In the genomic region with DNA sequence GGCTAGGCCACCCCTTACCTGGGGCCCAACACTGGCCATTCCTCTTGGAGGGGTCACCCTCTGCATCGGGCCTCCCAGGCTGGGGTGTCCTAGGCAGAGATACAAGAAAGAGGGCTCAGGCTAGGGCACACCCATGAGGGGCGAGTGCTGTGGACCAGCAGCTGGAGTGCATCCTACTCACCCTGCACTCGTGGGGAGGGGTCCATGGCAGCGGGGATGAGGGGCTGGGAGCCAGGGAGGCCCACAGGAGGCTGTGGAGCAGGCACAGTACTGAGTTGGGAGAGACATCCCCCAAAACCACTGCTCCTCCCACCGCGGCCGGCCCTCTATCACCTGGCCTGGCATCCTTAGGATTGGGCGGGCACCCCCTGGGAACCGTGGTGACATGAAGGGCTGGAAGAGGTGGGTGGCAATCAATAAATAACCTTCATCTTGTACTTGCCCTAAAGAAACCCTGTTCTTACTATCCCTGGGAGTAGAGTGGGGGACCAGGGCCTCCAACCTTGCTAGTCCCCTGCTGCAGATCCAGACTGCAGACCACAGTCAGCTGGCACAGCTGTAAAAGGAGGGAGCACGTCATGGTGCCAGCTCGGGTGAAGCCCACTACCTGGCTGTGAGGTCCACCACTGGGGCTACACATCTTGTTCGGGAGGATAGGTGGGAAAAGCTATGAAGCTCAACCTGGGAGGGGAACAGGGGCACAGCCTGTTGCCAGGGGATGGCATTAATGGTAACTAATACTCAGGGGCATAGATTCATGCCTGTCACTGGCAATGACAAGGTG, we compare ENCODE assay signal across 9 mouse cellular contexts. TPM values are rescaled to one million over a fixed set of nuclear protein-coding genes. Genes with fewer than 3 reads are reported as not detected.
DNase-seq lines count a peak whose midpoint lies in the region; ATAC-seq and TF ChIP-seq lines count a peak whose summit lies in the region.
"Had no signal": no experiment of that assay in that cellular context is flagged by ENCODE, and none has a peak within 500 bp of the region (broad histone marks: within the 10 kb centered on the region; RNA-seq: fewer than 3 reads in every experiment).

No protein-coding gene starts in this region.

- no peaks in the 10 kb centered on the region for H3K27me3 ChIP-seq in forebrain, embryonic 14.5 days (replicated peaks; ENCODE audit: control insufficient read depth, insufficient read depth, low read length)
- H3K27me3 ChIP-seq in forebrain, embryonic 11.5 days (ENCODE audit: control insufficient read depth, insufficient read depth, low read length), result no peaks in the 10 kb centered on the region; the same call in 1 of the 2 replicates
- no peaks in the 10 kb centered on the region for H3K27me3 ChIP-seq in lung, embryonic 14.5 days (ENCODE audit: insufficient read depth, low read length)
- H3K27me3 ChIP-seq in hindbrain, embryonic 12.5 days, result peaks cover 27% of the 10 kb centered on the region
- H3K27me3 ChIP-seq in midbrain, embryonic 12.5 days, result peaks cover 47% of the 10 kb centered on the region
- no peaks in the 10 kb centered on the region for H3K27me3 ChIP-seq in intestine, embryonic 15.5 days (replicated peaks)

- H3K9me3 ChIP-seq in forebrain, embryonic 14.5 days (replicated peaks; ENCODE audit: control insufficient read depth, low read length), result no peaks in the 10 kb centered on the region
- H3K9me3 ChIP-seq in forebrain, embryonic 11.5 days (ENCODE audit: control insufficient read depth, low read length), result no peaks in the 10 kb centered on the region; the same call in 1 of the 2 replicates
- no peaks in the 10 kb centered on the region for H3K9me3 ChIP-seq in lung, embryonic 14.5 days (ENCODE audit: low read depth, low read length)
- peaks cover 3% of the 10 kb centered on the region; the same call in 1 of the 2 replicates for H3K9me3 ChIP-seq in hindbrain, embryonic 12.5 days (replicated peaks)
- H3K9me3 ChIP-seq in midbrain, embryonic 12.5 days, result no peaks in the 10 kb centered on the region
- H3K9me3 ChIP-seq in intestine, embryonic 15.5 days, result no peaks in the 10 kb centered on the region

- DNase-seq in forebrain, embryonic 14.5 days (ENCODE audit: low spot score), result no peak
- DNase-seq in forebrain, embryonic 11.5 days (ENCODE audit: low spot score), result no peak
- DNase-seq in lung, embryonic 14.5 days, result peak; percentile 62
- no peak for DNase-seq in lung, adult 18-20 months
- DNase-seq in testis, postnatal 14 days (ENCODE audit: low spot score), result no peak

- peaks cover 18% of the 10 kb centered on the region; the same call in 1 of the 2 replicates for H3K36me3 ChIP-seq in forebrain, embryonic 14.5 days (ENCODE audit: control insufficient read depth, insufficient read depth, low read length)
- H3K36me3 ChIP-seq in forebrain, embryonic 11.5 days (ENCODE audit: control insufficient read depth, insufficient read depth, low read length), result no peaks in the 10 kb centered on the region; the same call in 1 of the 2 replicates
- peaks cover 31% of the 10 kb centered on the region for H3K36me3 ChIP-seq in lung, embryonic 14.5 days (ENCODE audit: insufficient read depth)
- peaks cover 32% of the 10 kb centered on the region for H3K36me3 ChIP-seq in hindbrain, embryonic 12.5 days
- peaks cover 26% of the 10 kb centered on the region for H3K36me3 ChIP-seq in midbrain, embryonic 12.5 days
- peaks cover 22% of the 10 kb centered on the region for H3K36me3 ChIP-seq in intestine, embryonic 15.5 days

- H3K4me3 ChIP-seq in forebrain, embryonic 14.5 days (ENCODE audit: low read depth, low read length), result no peak overlapping the region
- H3K4me3 ChIP-seq in forebrain, embryonic 11.5 days (ENCODE audit: low read depth, low read length), result no peak overlapping the region
- no peak overlapping the region for H3K4me3 ChIP-seq in lung, embryonic 14.5 days (ENCODE audit: low read depth, low read length)
- no peak overlapping the region for H3K4me3 ChIP-seq in hindbrain, embryonic 12.5 days
- no peak overlapping the region for H3K4me3 ChIP-seq in midbrain, embryonic 12.5 days
- H3K4me3 ChIP-seq in intestine, embryonic 15.5 days (replicated peaks), result no peak overlapping the region

- 78% methylated on average over 12 of the region's 12 CpGs for WGBS in forebrain, embryonic 14.5 days
- WGBS in forebrain, embryonic 11.5 days, result 86% methylated on average over 12 of the region's 12 CpGs
- 61% methylated on average over 12 of the region's 12 CpGs for WGBS in lung, embryonic 14.5 days
- WGBS in hindbrain, embryonic 12.5 days, result 86% methylated on average over 12 of the region's 12 CpGs
- WGBS in midbrain, embryonic 12.5 days, result 82% methylated on average over 12 of the region's 12 CpGs
- WGBS in intestine, embryonic 15.5 days, result 83% methylated on average over 12 of the region's 12 CpGs

- no peak for ATAC-seq in forebrain, embryonic 14.5 days
- ATAC-seq in forebrain, embryonic 11.5 days (replicated peaks; ENCODE audit: low FRiP score), result no peak
- ATAC-seq in lung, embryonic 14.5 days (ENCODE audit: insufficient read depth), result peak; percentile 14; the same call in 1 of the 2 replicates
- no peak for ATAC-seq in hindbrain, embryonic 12.5 days (ENCODE audit: low FRiP score)
- ATAC-seq in midbrain, embryonic 12.5 days (ENCODE audit: low FRiP score, low read depth), result no peak
- no peak for ATAC-seq in intestine, embryonic 15.5 days
- ATAC-seq: intestine, postnatal 0 days had no signal

- TF ChIP-seq CTCF in lung, embryonic 14.5 days (IDR thresholded peaks at IDR 0.05; ENCODE audit: low read depth), result no peak

- peak overlapping the region; percentile 85; the same call in 1 of the 2 replicates for H3K27ac ChIP-seq in forebrain, embryonic 14.5 days (ENCODE audit: low read depth, low read length)
- H3K27ac ChIP-seq in forebrain, embryonic 11.5 days (ENCODE audit: low read depth, low read length), result no peak overlapping the region; the same call in 1 of the 2 replicates
- H3K27ac ChIP-seq in lung, embryonic 14.5 days (ENCODE audit: low read depth), result peak overlapping the region; percentile 22; the same call in 1 of the 2 replicates
- peak overlapping the region; percentile 96 for H3K27ac ChIP-seq in hindbrain, embryonic 12.5 days
- H3K27ac ChIP-seq in midbrain, embryonic 12.5 days (replicated peaks), result peak overlapping the region; percentile 97
- H3K27ac ChIP-seq in intestine, embryonic 15.5 days, result no peak overlapping the region

- H3K4me2 ChIP-seq in forebrain, embryonic 14.5 days (ENCODE audit: low read length), result no peak overlapping the region
- no peak overlapping the region for H3K4me2 ChIP-seq in forebrain, embryonic 11.5 days (ENCODE audit: low read depth, low read length, severe bottlenecking)
- H3K4me2 ChIP-seq in lung, embryonic 14.5 days, result peak overlapping the region; percentile 83; the same call in 1 of the 2 replicates
- no peak overlapping the region for H3K4me2 ChIP-seq in hindbrain, embryonic 12.5 days (replicated peaks)
- no peak overlapping the region for H3K4me2 ChIP-seq in midbrain, embryonic 12.5 days (replicated peaks)
- no peak overlapping the region for H3K4me2 ChIP-seq in intestine, embryonic 15.5 days (replicated peaks)

- peaks cover 39% of the 10 kb centered on the region for H3K4me1 ChIP-seq in forebrain, embryonic 14.5 days (ENCODE audit: control insufficient read depth, insufficient read depth, low read length)
- H3K4me1 ChIP-seq in forebrain, embryonic 11.5 days (replicated peaks; ENCODE audit: control insufficient read depth, insufficient read depth, low read length), result peaks cover 41% of the 10 kb centered on the region
- H3K4me1 ChIP-seq in lung, embryonic 14.5 days (ENCODE audit: insufficient read depth), result peaks cover 31% of the 10 kb centered on the region
- H3K4me1 ChIP-seq in hindbrain, embryonic 12.5 days, result peaks cover 78% of the 10 kb centered on the region
- H3K4me1 ChIP-seq in midbrain, embryonic 12.5 days, result peaks cover 79% of the 10 kb centered on the region
- H3K4me1 ChIP-seq in intestine, embryonic 15.5 days (replicated peaks), result peaks cover 63% of the 10 kb centered on the region

- no peak overlapping the region for H3K9ac ChIP-seq in forebrain, embryonic 14.5 days (ENCODE audit: low read length)
- no peak overlapping the region for H3K9ac ChIP-seq in forebrain, embryonic 11.5 days (ENCODE audit: low read length)
- no peak overlapping the region; the same call in 1 of the 2 replicates for H3K9ac ChIP-seq in lung, embryonic 14.5 days
- 0 out of 2 replicates have a peak overlapping the region, but pooled peaks have one; percentile 14 for H3K9ac ChIP-seq in hindbrain, embryonic 12.5 days
- H3K9ac ChIP-seq in midbrain, embryonic 12.5 days (replicated peaks), result peak overlapping the region; percentile 7; the same call in 1 of the 2 replicates
- no peak overlapping the region for H3K9ac ChIP-seq in intestine, embryonic 15.5 days

RNA-seq across cellular contexts. Expression of a gene that starts 5.5 kb away (rescaled TPM):
- polyA plus RNA-seq in forebrain, embryonic 14.5 days (2014; fragmentation: Nextera tagmentation; extraction: Ambion mirVana), result 59.0 and 75.1 TPM in 2 replicates
- 98.1 and 109 TPM in 2 replicates for polyA plus RNA-seq in forebrain, embryonic 11.5 days (2014; fragmentation: Nextera tagmentation; extraction: Ambion mirVana)
- polyA plus RNA-seq in lung, embryonic 14.5 days (2014; fragmentation: Nextera tagmentation; extraction: Ambion mirVana), result 91.6 and 107 TPM in 2 replicates
- polyA plus RNA-seq in hindbrain, embryonic 12.5 days (2016; fragmentation: Nextera tagmentation; extraction: Ambion mirVana), result 128 and 138 TPM in 2 replicates
- polyA plus RNA-seq in midbrain, embryonic 12.5 days (2016; fragmentation: Nextera tagmentation; extraction: Ambion mirVana), result 107 and 112 TPM in 2 replicates
- 123 and 130 TPM in 2 replicates for polyA plus RNA-seq in intestine, embryonic 15.5 days (2015; fragmentation: Nextera tagmentation; extraction: Ambion mirVana)

RNA-seq across cellular contexts. Expression of a gene that starts 9.0 kb away (rescaled TPM):
- 135 and 147 TPM in 2 replicates for polyA plus RNA-seq in forebrain, embryonic 14.5 days (2014; fragmentation: Nextera tagmentation; extraction: Ambion mirVana)
- 113 and 127 TPM in 2 replicates for polyA plus RNA-seq in forebrain, embryonic 11.5 days (2014; fragmentation: Nextera tagmentation; extraction: Ambion mirVana)
- 127 and 143 TPM in 2 replicates for polyA plus RNA-seq in lung, embryonic 14.5 days (2014; fragmentation: Nextera tagmentation; extraction: Ambion mirVana)
- polyA plus RNA-seq in hindbrain, embryonic 12.5 days (2016; fragmentation: Nextera tagmentation; extraction: Ambion mirVana), result 141 and 143 TPM in 2 replicates
- 115 and 118 TPM in 2 replicates for polyA plus RNA-seq in midbrain, embryonic 12.5 days (2016; fragmentation: Nextera tagmentation; extraction: Ambion mirVana)
- polyA plus RNA-seq in intestine, embryonic 15.5 days (2015; fragmentation: Nextera tagmentation; extraction: Ambion mirVana), result 86.9 and 91.7 TPM in 2 replicates

RNA-seq across cellular contexts. Expression of a gene that starts 16.3 kb away (rescaled TPM):
- polyA plus RNA-seq in forebrain, embryonic 14.5 days (2014; fragmentation: Nextera tagmentation; extraction: Ambion mirVana), result 0.89 and 1.9 TPM in 2 replicates
- 1.2 and 1.4 TPM in 2 replicates for polyA plus RNA-seq in forebrain, embryonic 11.5 days (2014; fragmentation: Nextera tagmentation; extraction: Ambion mirVana)
- 1.9 TPM in 2 replicates for polyA plus RNA-seq in lung, embryonic 14.5 days (2014; fragmentation: Nextera tagmentation; extraction: Ambion mirVana)
- 0.79 and 1.1 TPM in 2 replicates for polyA plus RNA-seq in hindbrain, embryonic 12.5 days (2016; fragmentation: Nextera tagmentation; extraction: Ambion mirVana)
- polyA plus RNA-seq in midbrain, embryonic 12.5 days (2016; fragmentation: Nextera tagmentation; extraction: Ambion mirVana), result 1.0 and 1.6 TPM in 2 replicates
- 2.4 and 2.5 TPM in 2 replicates for polyA plus RNA-seq in intestine, embryonic 15.5 days (2015; fragmentation: Nextera tagmentation; extraction: Ambion mirVana)

RNA-seq across cellular contexts. Expression of a gene that starts 32.6 kb away (rescaled TPM):
- 0.16 and 0.20 TPM in 2 replicates for polyA plus RNA-seq in forebrain, embryonic 14.5 days (2014; fragmentation: Nextera tagmentation; extraction: Ambion mirVana)
- polyA plus RNA-seq in forebrain, embryonic 11.5 days (2014; fragmentation: Nextera tagmentation; extraction: Ambion mirVana), result not detected in 2 replicates
- 0.12 and 0.22 TPM in 2 replicates for polyA plus RNA-seq in lung, embryonic 14.5 days (2014; fragmentation: Nextera tagmentation; extraction: Ambion mirVana)
- polyA plus RNA-seq in hindbrain, embryonic 12.5 days (2016; fragmentation: Nextera tagmentation; extraction: Ambion mirVana), result 0.15 and 0.17 TPM in 2 replicates
- polyA plus RNA-seq in midbrain, embryonic 12.5 days (2016; fragmentation: Nextera tagmentation; extraction: Ambion mirVana), result 0.17 TPM in 1 of 2 replicates, not detected in the other
- polyA plus RNA-seq in intestine, embryonic 15.5 days (2015; fragmentation: Nextera tagmentation; extraction: Ambion mirVana), result 2.3 and 2.9 TPM in 2 replicates

Comparison
In these comparisons a context has a peak if more than half of its experiments do, and no peak if none do; other contexts are left out.
1. H3K27ac ChIP-seq: peak in forebrain, embryonic 14.5 days (single experiment), lung, embryonic 14.5 days (single experiment), hindbrain, embryonic 12.5 days (single experiment) and midbrain, embryonic 12.5 days (single experiment); none in forebrain, embryonic 11.5 days (single experiment) and intestine, embryonic 15.5 days (single experiment).
2. H3K9ac ChIP-seq: peak in hindbrain, embryonic 12.5 days (single experiment) and midbrain, embryonic 12.5 days (single experiment); none in forebrain, embryonic 14.5 days (single experiment), forebrain, embryonic 11.5 days (single experiment), lung, embryonic 14.5 days (single experiment) and intestine, embryonic 15.5 days (single experiment).